Mouse (Mus musculus) kidney, adult 2 months (tissue): Measurements from ENCODE around the gene Arhgdig. TPM values are rescaled to one million over a fixed set of nuclear protein-coding genes. Genes with fewer than 3 reads are reported as not detected.
A peak's percentile ranks its signal among the peaks of the same experiment; 100 is the strongest.

Experiments
- DNase-seq: peaks from one replicate; pipeline ENCODE4 v3.0.0; 2021
- H3K27ac ChIP-seq: fragments of 200-500 bp; 2 replicates; pipeline ENCODE4 v1.5.1; 2012; ENCODE audit warnings: low read depth, low read length, control low read depth, inconsistent platforms; ENCODE audit not compliant: insufficient read depth
- H3K27me3 ChIP-seq: fragments of 200-500 bp; replicated peaks from 2 replicates; pipeline ENCODE4 v1.6.1; 2012; ENCODE audit warnings: mild to moderate bottlenecking, moderate library complexity, low read length, inconsistent platforms; ENCODE audit not compliant: control insufficient read depth, insufficient read depth
- H3K36me3 ChIP-seq: fragments of 200-500 bp; 2 replicates; pipeline ENCODE4 v1.6.1; 2012; ENCODE audit warnings: mild to moderate bottlenecking, moderate library complexity, low read length, inconsistent platforms; ENCODE audit not compliant: control insufficient read depth, insufficient read depth
- H3K4me1 ChIP-seq: fragments of 200-500 bp; 2 replicates; pipeline ENCODE4 v1.6.1; 2011; ENCODE audit warnings: low read length; ENCODE audit not compliant: control insufficient read depth, insufficient read depth
- H3K4me3 ChIP-seq: fragments of 200-500 bp; 2 replicates; pipeline ENCODE4 v1.5.1; 2011; ENCODE audit warnings: mild to moderate bottlenecking, low read depth, low read length, control low read depth; ENCODE audit not compliant: insufficient read depth
- CTCF ChIP-seq: fragments of 200-500 bp; conservative IDR thresholded peaks from 2 replicates; pipeline ENCODE4 v1.5.1; 2011; ENCODE audit warnings: low read depth, mild to moderate bottlenecking, control low read depth, low read length, moderate library complexity, mixed read lengths; ENCODE audit not compliant: insufficient read depth, insufficient read length
- POLR2A ChIP-seq: fragments of 200-500 bp; IDR thresholded peaks from one replicate; pipeline ENCODE4 v1.6.1; 2011; ENCODE audit warnings: low read depth, low read length, control low read depth
- WGBS: fragments of 180-500 bp; shearing (Covaris S2); methylation state at CpG from one replicate; pipeline ENCODE4 v1.1.7; 2018; 5-methylcytosine and 5-hydroxymethylcytosine counted together
- polyA plus RNA-seq: library from polyadenylated mRNA; depleted of rRNA; stranded (reverse); fragments of >200 nt; gene quantifications from 2 replicates; pipeline ENCODE4 v1.2.3, GENCODE M21; 2012

Arhgdig gene
- polyA plus RNA-seq, 1 experiment = 3.4 TPM

- WGBS = 79% methylated on average over 8 of the region's 8 CpGs
- TF ChIP-seq CTCF (peak; percentile 45), POLR2A (no peak)
- H3K4me3 ChIP-seq = no peak overlapping the region
- peaks cover 3% of the 10 kb centered on the region for H3K4me1 ChIP-seq
- no peak for DNase-seq
- no peaks in the 10 kb centered on the region for H3K27me3 ChIP-seq
- H3K36me3 ChIP-seq = no peaks in the 10 kb centered on the region; the same call in 1 of the 2 replicates
- no peak overlapping the region for H3K27ac ChIP-seq
These were observed 25.3 kb upstream of the Arhgdig start for GRCm38 (mm10) chr17:26232863-26233262.

- DNase-seq = no peak
- no peaks in the 10 kb centered on the region for H3K27me3 ChIP-seq
- WGBS = 65% methylated on average over 5 of the region's 5 CpGs
- no peaks in the 10 kb centered on the region; the same call in 1 of the 2 replicates for H3K36me3 ChIP-seq
- H3K27ac ChIP-seq = no peak overlapping the region
- no peak overlapping the region for H3K4me3 ChIP-seq
- peaks cover 4% of the 10 kb centered on the region for H3K4me1 ChIP-seq
- TF ChIP-seq CTCF = no peak
- TF ChIP-seq POLR2A = no peak
These were observed 23.6 kb upstream of the Arhgdig start for GRCm38 (mm10) chr17:26231156-26231555.

GRCm38 (mm10) chr17:26229776-26230175, 22.2 kb upstream of the Arhgdig start:
- H3K27ac ChIP-seq = no peak overlapping the region
- no peaks in the 10 kb centered on the region; the same call in 1 of the 2 replicates for H3K36me3 ChIP-seq
- TF ChIP-seq CTCF (no peak), POLR2A (no peak)
- no peak overlapping the region for H3K4me3 ChIP-seq
- WGBS = 95% methylated on average over 5 of the region's 5 CpGs
- H3K4me1 ChIP-seq = peaks cover 12% of the 10 kb centered on the region
- H3K27me3 ChIP-seq = no peaks in the 10 kb centered on the region
- no peak for DNase-seq

GRCm38 (mm10) chr17:26225150-26225549, 17.6 kb upstream of the Arhgdig start:
- Histone ChIP-seq H3K4me3 (no peak overlapping the region), H3K27me3 (no peaks in the 10 kb centered on the region), H3K27ac (peak overlapping the region; percentile 85), H3K36me3 (no peaks in the 10 kb centered on the region), H3K4me1 (peaks cover 11% of the 10 kb centered on the region; the same call in 1 of the 2 replicates)
- peak; percentile 72 for DNase-seq
- TF ChIP-seq POLR2A = no peak
- TF ChIP-seq CTCF = no peak
- 41% methylated on average over 12 of the region's 12 CpGs for WGBS

GRCm38 (mm10) chr17:26221508-26221907, 13.9 kb upstream of the Arhgdig start:
- H3K4me3 ChIP-seq = no peak overlapping the region
- peak; percentile 43 for DNase-seq
- 45% methylated on average over 2 of the region's 2 CpGs for WGBS
- peak overlapping the region; percentile 57 for H3K27ac ChIP-seq
- TF ChIP-seq POLR2A = no peak
- no peak for TF ChIP-seq CTCF
- no peaks in the 10 kb centered on the region for H3K36me3 ChIP-seq
- no peaks in the 10 kb centered on the region for H3K27me3 ChIP-seq
- peaks cover 11% of the 10 kb centered on the region; the same call in 1 of the 2 replicates for H3K4me1 ChIP-seq

GRCm38 (mm10) chr17:26212681-26213080, 5.1 kb upstream of the Arhgdig start:
- no peak for TF ChIP-seq CTCF
- no peak for TF ChIP-seq POLR2A
- H3K4me3 ChIP-seq = no peak overlapping the region
- H3K4me1 ChIP-seq = no peaks in the 10 kb centered on the region
- WGBS = 79% methylated on average over 11 of the region's 11 CpGs
- no peaks in the 10 kb centered on the region; the same call in 1 of the 2 replicates for H3K36me3 ChIP-seq
- H3K27ac ChIP-seq = peak overlapping the region; percentile 43; the same call in 1 of the 2 replicates
- no peaks in the 10 kb centered on the region for H3K27me3 ChIP-seq
- DNase-seq = peak; percentile 18

GRCm38 (mm10) chr17:26212241-26212640, 4.7 kb upstream of the Arhgdig start:
- Histone ChIP-seq H3K36me3 (no peaks in the 10 kb centered on the region; the same call in 1 of the 2 replicates), H3K4me1 (no peaks in the 10 kb centered on the region), H3K27me3 (no peaks in the 10 kb centered on the region), H3K4me3 (no peak overlapping the region), H3K27ac (no peak overlapping the region; the same call in 1 of the 2 replicates)
- 81% methylated on average over 7 of the region's 7 CpGs for WGBS
- no peak for DNase-seq
- no peak for TF ChIP-seq CTCF
- no peak for TF ChIP-seq POLR2A
